Mouse (Mus musculus) MEL (cell line): ENCODE results near the gene Plpp4.

Source experiments
- BHLHE40 ChIP-seq: IDR thresholded peaks from 2 replicates; pipeline ENCODE4 v1.6.1; 2012; ENCODE audit warnings: low read depth, mild to moderate bottlenecking, inconsistent platforms, low read length, improper control_type of control experiment, borderline replicate concordance
- CHD2 ChIP-seq: IDR thresholded peaks from 2 replicates; pipeline ENCODE4 v1.6.1; 2011; ENCODE audit warnings: low read length, improper control_type of control experiment
- CTCF ChIP-seq, 3 experiments: IDR thresholded peaks in 2 of 3; conservative IDR thresholded peaks in 1 of 3; 2 replicates each; pipeline ENCODE4 v1.5.1; 2011 to 2012; ENCODE audit warnings: low read length in 3 of 3, low read depth in 2 of 3, mild to moderate bottlenecking in 2 of 3, improper control_type of control experiment in 1 of 3, inconsistent platforms in 1 of 3, mixed read lengths in 1 of 3, moderate library complexity in 1 of 3; ENCODE audit not compliant: control insufficient read depth in 1 of 3, insufficient read depth in 1 of 3, poor library complexity in 1 of 3, severe bottlenecking in 1 of 3
- ELF1 ChIP-seq: IDR thresholded peaks from 2 replicates; pipeline ENCODE4 v1.6.1; 2014; ENCODE audit warnings: low read depth, mild to moderate bottlenecking, inconsistent platforms, low read length, improper control_type of control experiment, moderate library complexity
- EP300 ChIP-seq, 2 experiments: IDR thresholded peaks; 2 replicates each; pipeline ENCODE4 v1.6.1; 2011; ENCODE audit warnings: improper control_type of control experiment in 2 of 2, low read length in 2 of 2, low read depth in 1 of 2, mild to moderate bottlenecking in 1 of 2
- MAFK ChIP-seq: IDR thresholded peaks from 2 replicates; pipeline ENCODE4 v1.6.1; 2011; ENCODE audit warnings: low read depth, mild to moderate bottlenecking, low read length, improper control_type of control experiment, borderline replicate concordance
- MEF2A ChIP-seq: IDR thresholded peaks from 2 replicates; pipeline ENCODE4 v1.6.1; 2014; ENCODE audit warnings: low read depth, mild to moderate bottlenecking, inconsistent platforms, low read length, improper control_type of control experiment; ENCODE audit not compliant: poor library complexity, insufficient replicate concordance, severe bottlenecking; ENCODE audit errors: extremely low read depth
- POLR2A ChIP-seq, 2 experiments: IDR thresholded peaks; 2 replicates each; pipeline ENCODE4 v1.6.1; 2011 to 2012; ENCODE audit warnings: low read length in 2 of 2, mild to moderate bottlenecking in 2 of 2, control low read depth in 1 of 2, improper control_type of control experiment in 1 of 2, low read depth in 1 of 2, moderate library complexity in 1 of 2; ENCODE audit not compliant: control insufficient read depth in 1 of 2, insufficient read depth in 1 of 2, poor library complexity in 1 of 2
- SIN3A ChIP-seq: IDR thresholded peaks from 2 replicates; pipeline ENCODE4 v1.6.1; 2012; ENCODE audit warnings: low read length, improper control_type of control experiment, inconsistent platforms
- TCF12 ChIP-seq: IDR thresholded peaks from 2 replicates; pipeline ENCODE4 v1.6.1; 2014; ENCODE audit warnings: low read depth, mild to moderate bottlenecking, inconsistent platforms, low read length, improper control_type of control experiment, moderate library complexity
- USF1 ChIP-seq: IDR thresholded peaks from 2 replicates; pipeline ENCODE4 v1.6.1; 2014; ENCODE audit warnings: low read depth, mild to moderate bottlenecking, inconsistent platforms, low read length, improper control_type of control experiment, moderate library complexity
- USF2 ChIP-seq, 2 experiments: IDR thresholded peaks; 2 replicates each; pipeline ENCODE4 v1.6.1; 2011 to 2012; ENCODE audit warnings: improper control_type of control experiment in 2 of 2, low read length in 2 of 2, borderline replicate concordance in 1 of 2, inconsistent platforms in 1 of 2, low read depth in 1 of 2, mild to moderate bottlenecking in 1 of 2; ENCODE audit not compliant: insufficient read depth in 1 of 2
- ZC3H11A ChIP-seq: IDR thresholded peaks from 2 replicates; pipeline ENCODE4 v1.6.1; 2012; ENCODE audit warnings: low read depth, mild to moderate bottlenecking, inconsistent platforms, low read length, improper control_type of control experiment

DNA sequence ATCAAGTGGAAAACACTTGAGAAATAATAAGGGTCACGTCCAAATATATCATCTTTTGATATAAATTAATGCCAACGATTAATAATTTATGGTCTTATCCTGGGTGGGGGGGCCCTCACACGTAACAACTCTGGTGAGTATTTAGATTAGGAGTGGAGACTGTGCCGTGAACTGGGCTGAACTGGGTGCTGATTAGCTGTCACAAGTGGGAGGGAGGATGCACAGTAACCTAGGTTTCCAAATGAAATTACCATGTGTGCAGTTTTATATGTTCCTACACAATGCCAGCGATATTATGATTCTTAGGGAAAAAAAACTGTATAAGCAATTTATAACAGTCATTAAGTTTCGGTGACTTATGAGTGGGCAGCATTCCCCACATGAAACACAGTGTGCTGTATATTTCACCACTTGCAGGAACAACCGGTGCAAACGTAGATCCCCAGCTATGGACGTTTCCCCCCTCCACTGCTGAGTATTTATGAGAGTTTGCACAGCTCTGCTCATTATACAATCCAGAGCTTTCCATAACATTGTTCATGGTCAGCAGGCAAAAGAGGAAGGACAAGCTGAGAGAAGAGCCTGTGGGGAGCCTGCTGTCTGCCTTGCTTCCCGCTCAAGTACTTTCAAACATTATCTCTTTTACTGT is 40.2 kb upstream of the Plpp4 start:
- TF ChIP-seq SIN3A = no peak
- no peak for TF ChIP-seq CHD2
- TF ChIP-seq POLR2A (IDR thresholded peaks at IDR 0.05; ENCODE audit: control insufficient read depth in 1 of 2, insufficient read depth in 1 of 2, low read depth in 1 of 2, low read length in 2 of 2, poor library complexity in 1 of 2) = no peak
- TF ChIP-seq ZC3H11A = no peak
- TF ChIP-seq CTCF (IDR thresholded peaks at IDR 0.05 in 2 of 3, conservative IDR thresholded peaks at IDR 0.05 in 1 of 3; ENCODE audit: control insufficient read depth in 1 of 3, insufficient read depth in 1 of 3, low read depth in 2 of 3, low read length in 3 of 3, poor library complexity in 1 of 3, severe bottlenecking in 1 of 3) = no peak
- TF ChIP-seq MEF2A = no peak
- no peak for TF ChIP-seq BHLHE40
- no peak for TF ChIP-seq USF2 (IDR thresholded peaks at IDR 0.05; ENCODE audit: borderline replicate concordance in 1 of 2, insufficient read depth in 1 of 2, low read depth in 1 of 2, low read length in 2 of 2)
- no peak for TF ChIP-seq TCF12
- TF ChIP-seq EP300 (IDR thresholded peaks at IDR 0.05; ENCODE audit: low read depth in 1 of 2, low read length in 2 of 2) = no peak
- no peak for TF ChIP-seq ELF1
- TF ChIP-seq MAFK = no peak
- no peak for TF ChIP-seq USF1
